Mouse (Mus musculus): ENCODE results near the gene Snx29.
A peak's percentile ranks its signal among the peaks of the same experiment; 100 is the strongest.

Gene Snx29

GRCm38 (mm10) chr16:11589782-11590695 lies 267.3 kb downstream of the Snx29 start:
- peak; percentile 25 for DNase-seq (ENCODE audit: low read depth, low spot score)

- DNase-seq (ENCODE audit: low read depth, low spot score) = no peak
These were observed 273.9 kb downstream of the Snx29 start for GRCm38 (mm10) chr16:11596599-11596998.

- no peak for DNase-seq (ENCODE audit: low read depth, low spot score)
These were observed 275.1 kb downstream of the Snx29 start for GRCm38 (mm10) chr16:11597769-11598168.

- no peak for DNase-seq (ENCODE audit: low read depth, low spot score)
These were observed 276.8 kb downstream of the Snx29 start for GRCm38 (mm10) chr16:11599523-11599922.

- no peak for DNase-seq (ENCODE audit: low read depth, low spot score)
These were observed 278.8 kb downstream of the Snx29 start for GRCm38 (mm10) chr16:11601336-11602082.

GRCm38 (mm10) chr16:11603667-11604422 lies 281.1 kb downstream of the Snx29 start:
- peak; percentile 72 for DNase-seq (ENCODE audit: low read depth, low spot score)

- no peak for DNase-seq (ENCODE audit: low read depth, low spot score)
These were observed 289.9 kb downstream of the Snx29 start for GRCm38 (mm10) chr16:11612526-11613126.

GRCm38 (mm10) chr16:11614401-11615014 lies 291.8 kb downstream of the Snx29 start:
- DNase-seq (ENCODE audit: low read depth, low spot score) = no peak

- peak; percentile 63 for DNase-seq (ENCODE audit: low read depth, low spot score)
These were observed 292.9 kb downstream of the Snx29 start for GRCm38 (mm10) chr16:11615633-11616032.

- peak; percentile 70 for DNase-seq (ENCODE audit: low read depth, low spot score)
These were observed 297.2 kb downstream of the Snx29 start for GRCm38 (mm10) chr16:11619951-11620350.

GRCm38 (mm10) chr16:11621042-11621441 lies 298.3 kb downstream of the Snx29 start:
- DNase-seq (ENCODE audit: low read depth, low spot score) = no peak

- no peak for DNase-seq (ENCODE audit: low read depth, low spot score)
These were observed 299.0 kb downstream of the Snx29 start for GRCm38 (mm10) chr16:11621664-11622063.

GRCm38 (mm10) chr16:11623032-11623431 lies 300.3 kb downstream of the Snx29 start:
- no peak for DNase-seq (ENCODE audit: low read depth, low spot score)

GRCm38 (mm10) chr16:11624121-11624520 lies 301.4 kb downstream of the Snx29 start:
- DNase-seq (ENCODE audit: low read depth, low spot score) = no peak

GRCm38 (mm10) chr16:11626004-11626481 lies 303.3 kb downstream of the Snx29 start:
- no peak for DNase-seq (ENCODE audit: low read depth, low spot score)

GRCm38 (mm10) chr16:11626616-11627015 lies 303.9 kb downstream of the Snx29 start:
- no peak for DNase-seq (ENCODE audit: low read depth, low spot score)

GRCm38 (mm10) chr16:11627866-11628638 lies 305.3 kb downstream of the Snx29 start:
- DNase-seq (ENCODE audit: low read depth, low spot score) = peak; percentile 45

GRCm38 (mm10) chr16:11629704-11630103 lies 307.0 kb downstream of the Snx29 start:
- no peak for DNase-seq (ENCODE audit: low read depth, low spot score)

GRCm38 (mm10) chr16:11630489-11630888 lies 307.8 kb downstream of the Snx29 start:
- no peak for DNase-seq (ENCODE audit: low read depth, low spot score)

GRCm38 (mm10) chr16:11632205-11632747 lies 309.6 kb downstream of the Snx29 start:
- DNase-seq (ENCODE audit: low read depth, low spot score) = no peak
